In genomic region chr19:57052959-57053358, GRCm38 (mm10) we compare ENCODE assay signal across 23 mouse cellular contexts.
"Had no signal": no experiment of that assay in that cellular context is flagged by ENCODE, and none has a peak within 500 bp of the region (broad histone marks: within the 10 kb centered on the region; RNA-seq: fewer than 3 reads in every experiment).

No protein-coding gene starts in this region.

- H3K4me1 ChIP-seq: limb, embryonic 12.5 days; limb, embryonic 15.5 days had no signal

- H3K27ac ChIP-seq: limb, embryonic 12.5 days; limb, embryonic 15.5 days; liver, embryonic 14.5 days; lung, embryonic 15.5 days; neural tube, embryonic 13.5 days; stomach, postnatal 0 days had no signal

- H3K27me3 ChIP-seq: limb, embryonic 12.5 days; limb, embryonic 15.5 days; lung, embryonic 15.5 days; neural tube, embryonic 13.5 days had no signal

- H3K4me3 ChIP-seq: limb, embryonic 12.5 days; limb, embryonic 15.5 days; lung, embryonic 15.5 days; myocyte; neural tube, embryonic 13.5 days had no signal

- H3K4me2 ChIP-seq: limb, embryonic 12.5 days; limb, embryonic 15.5 days; liver, embryonic 11.5 days; lung, embryonic 15.5 days; midbrain, embryonic 11.5 days; neural tube, embryonic 13.5 days had no signal

- ATAC-seq: liver, postnatal 0 days had no signal

- H3K9ac ChIP-seq: limb, embryonic 12.5 days; limb, embryonic 15.5 days; liver, embryonic 14.5 days; liver, postnatal 0 days; lung, embryonic 15.5 days; neural tube, embryonic 13.5 days had no signal

- DNase-seq: kidney, adult 2 months; kidney, postnatal 10 days; kidney, postnatal 36 days; left cerebral cortex, postnatal 4 days; liver, postnatal 0 days; lung, postnatal 14 days; lung, postnatal 4 days; midbrain, embryonic 14.5 days; right cerebral cortex, adult 18-20 months; right cerebral cortex, postnatal 14 days; right cerebral cortex, postnatal 4 days; thymus, adult 2 months; thymus, postnatal 14 days; thymus, postnatal 4 days had no signal
